Mouse (Mus musculus) Patski (cell line): ENCODE results near the gene Eif3g. TPM values are rescaled to one million over a fixed set of nuclear protein-coding genes. Genes with fewer than 3 reads are reported as not detected.
A peak's percentile ranks its signal among the peaks of the same experiment; 100 is the strongest.

Experiments
- ATAC-seq: fragments of 100-300 bp; one replicate; pipeline ENCODE4 v1.8.0; 2021
- CTCF ChIA-PET: fragments of 350-600 bp; sonication (Branson Sonifier 250); formaldehyde crosslinking; loops from one replicate; lab custom pipeline; 2022; ENCODE audit warnings: inconsistent platforms; lab: Charles Lee
- POLR2A ChIA-PET: fragments of 350-600 bp; sonication (Branson Sonifier 250); formaldehyde crosslinking; loops from one replicate; lab custom pipeline; 2022; ENCODE audit warnings: antibody characterized with exemption, inconsistent platforms; lab: Charles Lee
- DNase-seq: peaks from one replicate; pipeline ENCODE4 v3.0.0-alpha.2; 2011; ENCODE audit warnings: low read depth, low spot score
- H3K27me3 ChIP-seq: fragments of 371-371 bp; one replicate; pipeline ENCODE4 v1.5.1; 2021
- CTCF ChIP-seq: fragments of 100-300 bp; IDR thresholded peaks from one replicate; pipeline ENCODE4 v1.5.1; 2021
- in situ Hi-C: fragments of 300-500 bp; cut with MboI; formaldehyde crosslinking; loops from 3 replicates; pipeline ENCODE4 v1.11.1; 2018; ENCODE audit warnings: low pct_unique_long_range_greater_than_20kb, mixed read lengths
- polyA plus RNA-seq: library from polyadenylated mRNA; unstranded; gene quantifications from one replicate; pipeline ENCODE4 v1.2.3, GENCODE M21; 2021

Gene Eif3g
- polyA plus RNA-seq, 1 experiment from 2014 or later: 172 TPM

- in situ Hi-C loops: no loop called here
- no peak for ATAC-seq
Measured at GRCm38 (mm10) chr9:20862225-20862624, 36.2 kb downstream of the Eif3g start.

GRCm38 (mm10) chr9:20861821-20862220, 36.6 kb downstream of the Eif3g start:
- H3K27me3 ChIP-seq: no peaks in the 10 kb centered on the region
- DNase-seq (no peak), ATAC-seq (no peak)
- POLR2A ChIA-PET: no interaction called here
- CTCF ChIA-PET: no interaction called here
- peak; percentile 50 for TF ChIP-seq CTCF
- in situ Hi-C loops: no loop called here

More at GRCm38 (mm10) chr9:20862225-20862624, 36.2 kb downstream of the Eif3g start:
- no peaks in the 10 kb centered on the region for H3K27me3 ChIP-seq
- TF ChIP-seq CTCF: no peak
- CTCF ChIA-PET: no interaction called here
- DNase-seq: no peak
- POLR2A ChIA-PET: no interaction called here

GRCm38 (mm10) chr9:20859926-20860325, 38.5 kb downstream of the Eif3g start:
- ChIA-PET POLR2A (no interaction called here), CTCF (no interaction called here)
- ATAC-seq: no peak
- H3K27me3 ChIP-seq: peaks cover 6% of the 10 kb centered on the region
- no peak for DNase-seq
- TF ChIP-seq CTCF: no peak
- in situ Hi-C loops: no loop called here

GRCm38 (mm10) chr9:20857131-20857530, 41.3 kb downstream of the Eif3g start:
- ChIA-PET CTCF (no interaction called here), POLR2A (no interaction called here)
- no peak for ATAC-seq
- no peak for TF ChIP-seq CTCF
- in situ Hi-C loops: no loop called here
- DNase-seq: peak; percentile 28
- peaks cover 14% of the 10 kb centered on the region for H3K27me3 ChIP-seq

GRCm38 (mm10) chr9:20850179-20850578, 48.2 kb downstream of the Eif3g start:
- H3K27me3 ChIP-seq: peaks cover 34% of the 10 kb centered on the region
- no peak for DNase-seq
- TF ChIP-seq CTCF: no peak
- no peak for ATAC-seq
- CTCF ChIA-PET: no interaction called here
- POLR2A ChIA-PET: no interaction called here
- in situ Hi-C loops: no loop called here

Other genes with a start within 250 kb of the Eif3g start
- gene Pin1, start 246.5 kb downstream of the Eif3g start, polyA plus RNA-seq: 27.1 TPM
- 0.32 TPM for gene Olfm2, start 152.3 kb downstream of the Eif3g start, polyA plus RNA-seq
- gene Col5a3, start 83.6 kb downstream of the Eif3g start, polyA plus RNA-seq: 0.08 TPM
- gene Rdh8, start 80.1 kb downstream of the Eif3g start, polyA plus RNA-seq: not detected
- 0.09 TPM for gene A230050P20Rik, start 30.0 kb downstream of the Eif3g start, polyA plus RNA-seq
- gene Angptl6, start 18.9 kb downstream of the Eif3g start, polyA plus RNA-seq: 1.8 TPM
- 42.2 TPM for gene Ppan, start 10.4 kb downstream of the Eif3g start, polyA plus RNA-seq
- 54.3 TPM for gene Dnmt1, start 61.3 kb upstream of the Eif3g start, polyA plus RNA-seq
- 10.9 TPM for gene S1pr2, start 78.2 kb upstream of the Eif3g start, polyA plus RNA-seq
- gene Mrpl4, start 104.1 kb upstream of the Eif3g start, polyA plus RNA-seq: 89.1 TPM
- 0.06 TPM for gene Icam1, start 117.4 kb upstream of the Eif3g start, polyA plus RNA-seq
- 0.99 TPM for gene Icam4, start 130.8 kb upstream of the Eif3g start, polyA plus RNA-seq
- 1.1 TPM for gene Icam5, start 133.4 kb upstream of the Eif3g start, polyA plus RNA-seq
- gene Zglp1, start 168.5 kb upstream of the Eif3g start, polyA plus RNA-seq: 0.10 TPM
- 0.15 TPM for gene Gm49373, start 174.5 kb upstream of the Eif3g start, polyA plus RNA-seq
- gene Fdx1l, start 175.0 kb upstream of the Eif3g start, polyA plus RNA-seq: 61.0 TPM
- gene Gm38431, start 193.4 kb upstream of the Eif3g start, polyA plus RNA-seq: 1.2 TPM
- gene Raver1, start 193.4 kb upstream of the Eif3g start, polyA plus RNA-seq: 65.4 TPM
- 20.3 TPM for gene Tyk2, start 232.6 kb upstream of the Eif3g start, polyA plus RNA-seq